Mouse (Mus musculus): ENCODE data around the gene Gpank1. TPM values are rescaled to one million over a fixed set of nuclear protein-coding genes. Genes with fewer than 3 reads are reported as not detected.

Gene Gpank1
- polyA plus RNA-seq (2014; fragmentation: Nextera tagmentation; extraction: Ambion mirVana): 19.4 and 20.8 TPM in 2 replicates

- ATAC-seq (ENCODE audit: low FRiP score, low TSS enrichment): peak; percentile 93
- Histone ChIP-seq H3K9me3 (ENCODE audit: control insufficient read depth, low read length) (no peaks in the 10 kb centered on the region), H3K4me3 (ENCODE audit: low read length) (peak within 1 kb of the TSS; percentile 98), H3K27me3 (ENCODE audit: control insufficient read depth, insufficient read depth, low read length) (no peaks in the 10 kb centered on the region), H3K27ac (ENCODE audit: low read depth, low read length) (peak within 1 kb of the TSS; percentile 88), H3K4me1 (ENCODE audit: control insufficient read depth, insufficient read depth, low read length) (peaks cover 19% of the 10 kb centered on the region), H3K4me2 (replicated peaks; ENCODE audit: low read depth, low read length) (peak within 1 kb of the TSS; percentile 92), H3K36me3 (ENCODE audit: control insufficient read depth, insufficient read depth, low read length) (peaks cover 42% of the 10 kb centered on the region), H3K9ac (ENCODE audit: low read depth, low read length) (peak within 1 kb of the TSS; percentile 93)
- WGBS: under 1% methylated on average over 50 of the region's 50 CpGs
Observed at GRCm38 (mm10) chr17:35121143-35121799, at the start of gene Gpank1. Gene Gpank1, plus strand, starts transcription at chr17:35121455.

- no peak overlapping the region for H3K4me3 ChIP-seq (ENCODE audit: low read length)
- peaks cover 9% of the 10 kb centered on the region; the same call in 1 of the 2 replicates for H3K4me1 ChIP-seq (ENCODE audit: control insufficient read depth, insufficient read depth, low read length)
- H3K27me3 ChIP-seq (ENCODE audit: control insufficient read depth, insufficient read depth, low read length): peaks cover 2% of the 10 kb centered on the region; the same call in 1 of the 2 replicates
- ATAC-seq (ENCODE audit: low FRiP score, low TSS enrichment): no peak
- H3K9ac ChIP-seq (ENCODE audit: low read depth, low read length): no peak overlapping the region
- peaks cover 3% of the 10 kb centered on the region; the same call in 1 of the 2 replicates for H3K9me3 ChIP-seq (ENCODE audit: control insufficient read depth, low read length)
- 22% methylated on average over 17 of the region's 17 CpGs for WGBS
- no peaks in the 10 kb centered on the region for H3K36me3 ChIP-seq (ENCODE audit: control insufficient read depth, insufficient read depth, low read length)
- H3K4me2 ChIP-seq (replicated peaks; ENCODE audit: low read depth, low read length): no peak overlapping the region
- H3K27ac ChIP-seq (ENCODE audit: low read depth, low read length): no peak overlapping the region
Observed at GRCm38 (mm10) chr17:35074097-35074496, 47.2 kb upstream of the Gpank1 start.

- Histone ChIP-seq H3K4me2 (replicated peaks; ENCODE audit: low read depth, low read length) (peak within 1 kb of the TSS; percentile 50), H3K36me3 (ENCODE audit: control insufficient read depth, insufficient read depth, low read length) (no peaks in the 10 kb centered on the region), H3K9me3 (ENCODE audit: control insufficient read depth, low read length) (peaks cover 3% of the 10 kb centered on the region; the same call in 1 of the 2 replicates), H3K4me1 (ENCODE audit: control insufficient read depth, insufficient read depth, low read length) (peaks cover 9% of the 10 kb centered on the region; the same call in 1 of the 2 replicates), H3K27me3 (ENCODE audit: control insufficient read depth, insufficient read depth, low read length) (peaks cover 2% of the 10 kb centered on the region; the same call in 1 of the 2 replicates), H3K9ac (ENCODE audit: low read depth, low read length) (peak within 1 kb of the TSS; percentile 55), H3K4me3 (ENCODE audit: low read length) (peak within 1 kb of the TSS; percentile 31), H3K27ac (ENCODE audit: low read depth, low read length) (peak within 1 kb of the TSS; percentile 37; the same call in 1 of the 2 replicates)
- ATAC-seq (ENCODE audit: low FRiP score, low TSS enrichment): no peak
- 37% methylated on average over 10 of the region's 10 CpGs for WGBS
Observed at GRCm38 (mm10) chr17:35076507-35077176, 44.6 kb upstream of the Gpank1 start, which contains the start of gene Ly6g6e. Gene Ly6g6e, plus strand, starts transcription at chr17:35076902.

GRCm38 (mm10) chr17:35077285-35077684 is 44.0 kb upstream of the Gpank1 start:
- 0 out of 2 replicates have a peak, but pooled peaks have one; percentile 25 for ATAC-seq (ENCODE audit: low FRiP score, low TSS enrichment)
- H3K36me3 ChIP-seq (ENCODE audit: control insufficient read depth, insufficient read depth, low read length): no peaks in the 10 kb centered on the region
- H3K9ac ChIP-seq (ENCODE audit: low read depth, low read length): peak overlapping the region; percentile 55; the same call in 1 of the 2 replicates
- peaks cover 3% of the 10 kb centered on the region; the same call in 1 of the 2 replicates for H3K9me3 ChIP-seq (ENCODE audit: control insufficient read depth, low read length)
- 15% methylated on average over 2 of the region's 2 CpGs for WGBS
- peak overlapping the region; percentile 31 for H3K4me3 ChIP-seq (ENCODE audit: low read length)
- peaks cover 2% of the 10 kb centered on the region; the same call in 1 of the 2 replicates for H3K27me3 ChIP-seq (ENCODE audit: control insufficient read depth, insufficient read depth, low read length)
- peaks cover 9% of the 10 kb centered on the region; the same call in 1 of the 2 replicates for H3K4me1 ChIP-seq (ENCODE audit: control insufficient read depth, insufficient read depth, low read length)
- H3K27ac ChIP-seq (ENCODE audit: low read depth, low read length): peak overlapping the region; percentile 37; the same call in 1 of the 2 replicates
- peak overlapping the region; percentile 50 for H3K4me2 ChIP-seq (replicated peaks; ENCODE audit: low read depth, low read length)

- 5% methylated on average over 14 of the region's 14 CpGs for WGBS
- no peaks in the 10 kb centered on the region for H3K36me3 ChIP-seq (ENCODE audit: control insufficient read depth, insufficient read depth, low read length)
- peaks cover 3% of the 10 kb centered on the region; the same call in 1 of the 2 replicates for H3K9me3 ChIP-seq (ENCODE audit: control insufficient read depth, low read length)
- H3K27ac ChIP-seq (ENCODE audit: low read depth, low read length): peak within 1 kb of the TSS; percentile 37; the same call in 1 of the 2 replicates
- H3K9ac ChIP-seq (ENCODE audit: low read depth, low read length): peak within 1 kb of the TSS; percentile 55
- peak within 1 kb of the TSS; percentile 50 for H3K4me2 ChIP-seq (replicated peaks; ENCODE audit: low read depth, low read length)
- ATAC-seq (ENCODE audit: low FRiP score, low TSS enrichment): peak; percentile 81
- H3K27me3 ChIP-seq (ENCODE audit: control insufficient read depth, insufficient read depth, low read length): peaks cover 2% of the 10 kb centered on the region; the same call in 1 of the 2 replicates
- peaks cover 9% of the 10 kb centered on the region; the same call in 1 of the 2 replicates for H3K4me1 ChIP-seq (ENCODE audit: control insufficient read depth, insufficient read depth, low read length)
- H3K4me3 ChIP-seq (ENCODE audit: low read length): peak within 1 kb of the TSS; percentile 31
Observed at GRCm38 (mm10) chr17:35077786-35078233, 43.4 kb upstream of the Gpank1 start, which contains the start of gene Ly6g6d. Gene Ly6g6d, minus strand, starts transcription at chr17:35078065.

- no peak for ATAC-seq (ENCODE audit: low FRiP score, low TSS enrichment)
- Histone ChIP-seq H3K9ac (ENCODE audit: low read depth, low read length) (no peak overlapping the region), H3K27me3 (ENCODE audit: control insufficient read depth, insufficient read depth, low read length) (peaks cover 2% of the 10 kb centered on the region; the same call in 1 of the 2 replicates), H3K36me3 (ENCODE audit: control insufficient read depth, insufficient read depth, low read length) (no peaks in the 10 kb centered on the region), H3K27ac (ENCODE audit: low read depth, low read length) (no peak overlapping the region), H3K4me3 (ENCODE audit: low read length) (no peak overlapping the region), H3K4me1 (ENCODE audit: control insufficient read depth, insufficient read depth, low read length) (peaks cover 9% of the 10 kb centered on the region; the same call in 1 of the 2 replicates), H3K9me3 (ENCODE audit: control insufficient read depth, low read length) (peaks cover 3% of the 10 kb centered on the region; the same call in 1 of the 2 replicates), H3K4me2 (replicated peaks; ENCODE audit: low read depth, low read length) (no peak overlapping the region)
- 61% methylated on average over 9 of the region's 9 CpGs for WGBS
Observed at GRCm38 (mm10) chr17:35079778-35080177, 41.5 kb upstream of the Gpank1 start.

GRCm38 (mm10) chr17:35080248-35080647 is 41.0 kb upstream of the Gpank1 start:
- H3K9me3 ChIP-seq (ENCODE audit: control insufficient read depth, low read length): peaks cover 2% of the 10 kb centered on the region; the same call in 1 of the 2 replicates
- H3K4me1 ChIP-seq (ENCODE audit: control insufficient read depth, insufficient read depth, low read length): peaks cover 9% of the 10 kb centered on the region; the same call in 1 of the 2 replicates
- no peak overlapping the region for H3K27ac ChIP-seq (ENCODE audit: low read depth, low read length)
- 35% methylated on average over 6 of the region's 6 CpGs for WGBS
- no peak overlapping the region for H3K4me3 ChIP-seq (ENCODE audit: low read length)
- H3K9ac ChIP-seq (ENCODE audit: low read depth, low read length): no peak overlapping the region
- ATAC-seq (ENCODE audit: low FRiP score, low TSS enrichment): no peak
- H3K4me2 ChIP-seq (replicated peaks; ENCODE audit: low read depth, low read length): no peak overlapping the region
- no peaks in the 10 kb centered on the region for H3K36me3 ChIP-seq (ENCODE audit: control insufficient read depth, insufficient read depth, low read length)
- peaks cover 2% of the 10 kb centered on the region; the same call in 1 of the 2 replicates for H3K27me3 ChIP-seq (ENCODE audit: control insufficient read depth, insufficient read depth, low read length)

GRCm38 (mm10) chr17:35080710-35081109 is 40.5 kb upstream of the Gpank1 start:
- no peaks in the 10 kb centered on the region for H3K36me3 ChIP-seq (ENCODE audit: control insufficient read depth, insufficient read depth, low read length)
- no peak overlapping the region for H3K9ac ChIP-seq (ENCODE audit: low read depth, low read length)
- H3K27me3 ChIP-seq (ENCODE audit: control insufficient read depth, insufficient read depth, low read length): peaks cover 2% of the 10 kb centered on the region; the same call in 1 of the 2 replicates
- H3K4me3 ChIP-seq (ENCODE audit: low read length): no peak overlapping the region
- no peak overlapping the region for H3K4me2 ChIP-seq (replicated peaks; ENCODE audit: low read depth, low read length)
- no peak overlapping the region for H3K27ac ChIP-seq (ENCODE audit: low read depth, low read length)
- H3K9me3 ChIP-seq (ENCODE audit: control insufficient read depth, low read length): no peaks in the 10 kb centered on the region
- H3K4me1 ChIP-seq (ENCODE audit: control insufficient read depth, insufficient read depth, low read length): peaks cover 9% of the 10 kb centered on the region; the same call in 1 of the 2 replicates
- no peak for ATAC-seq (ENCODE audit: low FRiP score, low TSS enrichment)
- 90% methylated on average over 4 of the region's 4 CpGs for WGBS

All from kidney, embryonic 14.5 days (tissue).